Mouse (Mus musculus): Measurements from ENCODE around the gene Cyb5r4. TPM values are rescaled to one million over a fixed set of nuclear protein-coding genes. Genes with fewer than 3 reads are reported as not detected.

Gene Cyb5r4
- total and polyA plus RNA-seq, 2 experiments from 2014 or later, result 23.5 to 33.4 TPM

GRCm38 (mm10) chr9:86980048-86980447 is 41.8 kb upstream of the Cyb5r4 start:
- no peak overlapping the region for H3K9ac ChIP-seq (replicated peaks; ENCODE audit: low read depth, low read length)
- TF ChIP-seq CTCF (IDR thresholded peaks at IDR 0.05; ENCODE audit: low read depth) (no peak), EP300 (IDR thresholded peaks at IDR 0.05; ENCODE audit: low read depth) (no peak)
- ATAC-seq (ENCODE audit: insufficient read depth, low read depth) (no peak), DNase-seq (ENCODE audit: low spot score) (no peak)
- peaks cover 4% of the 10 kb centered on the region; the same call in 1 of the 2 replicates for H3K4me1 ChIP-seq (ENCODE audit: control insufficient read depth, insufficient read depth)
- no peaks in the 10 kb centered on the region for H3K27me3 ChIP-seq (ENCODE audit: control insufficient read depth, insufficient read depth, low read length)
- no peak overlapping the region for H3K4me2 ChIP-seq (ENCODE audit: low read depth, low read length)
- H3K27ac ChIP-seq (ENCODE audit: low read depth), result no peak overlapping the region
- no peaks in the 10 kb centered on the region for H3K36me3 ChIP-seq (replicated peaks; ENCODE audit: control insufficient read depth, insufficient read depth, low read length)
- no peaks in the 10 kb centered on the region for H3K9me3 ChIP-seq (replicated peaks; ENCODE audit: control insufficient read depth, low read length)
- H3K4me3 ChIP-seq (ENCODE audit: low read depth, low read length), result no peak overlapping the region

GRCm38 (mm10) chr9:86980942-86981341 is 40.9 kb upstream of the Cyb5r4 start:
- TF ChIP-seq EP300 (IDR thresholded peaks at IDR 0.05; ENCODE audit: low read depth) (no peak), CTCF (IDR thresholded peaks at IDR 0.05; ENCODE audit: low read depth) (no peak)
- ATAC-seq (ENCODE audit: insufficient read depth, low read depth) (no peak), DNase-seq (ENCODE audit: low spot score) (no peak)
- H3K4me1 ChIP-seq (ENCODE audit: control insufficient read depth, insufficient read depth), result peaks cover 4% of the 10 kb centered on the region; the same call in 1 of the 2 replicates
- no peak overlapping the region for H3K4me2 ChIP-seq (ENCODE audit: low read depth, low read length)
- 66% methylated on average over 2 of the region's 2 CpGs for WGBS
- H3K9ac ChIP-seq (replicated peaks; ENCODE audit: low read depth, low read length), result no peak overlapping the region
- no peaks in the 10 kb centered on the region for H3K36me3 ChIP-seq (replicated peaks; ENCODE audit: control insufficient read depth, insufficient read depth, low read length)
- no peak overlapping the region for H3K4me3 ChIP-seq (ENCODE audit: low read depth, low read length)
- H3K27me3 ChIP-seq (ENCODE audit: control insufficient read depth, insufficient read depth, low read length), result no peaks in the 10 kb centered on the region
- no peak overlapping the region for H3K27ac ChIP-seq (ENCODE audit: low read depth)
- H3K9me3 ChIP-seq (replicated peaks; ENCODE audit: control insufficient read depth, low read length), result no peaks in the 10 kb centered on the region

GRCm38 (mm10) chr9:86981551-86981950 is 40.3 kb upstream of the Cyb5r4 start:
- DNase-seq (ENCODE audit: low spot score) (no peak), ATAC-seq (ENCODE audit: insufficient read depth, low read depth) (no peak)
- Histone ChIP-seq H3K4me1 (ENCODE audit: control insufficient read depth, insufficient read depth) (no peaks in the 10 kb centered on the region), H3K27me3 (ENCODE audit: control insufficient read depth, insufficient read depth, low read length) (no peaks in the 10 kb centered on the region), H3K9me3 (replicated peaks; ENCODE audit: control insufficient read depth, low read length) (no peaks in the 10 kb centered on the region), H3K9ac (replicated peaks; ENCODE audit: low read depth, low read length) (no peak overlapping the region), H3K36me3 (replicated peaks; ENCODE audit: control insufficient read depth, insufficient read depth, low read length) (no peaks in the 10 kb centered on the region), H3K4me2 (ENCODE audit: low read depth, low read length) (no peak overlapping the region), H3K4me3 (ENCODE audit: low read depth, low read length) (no peak overlapping the region), H3K27ac (ENCODE audit: low read depth) (no peak overlapping the region)
- TF ChIP-seq EP300 (IDR thresholded peaks at IDR 0.05; ENCODE audit: low read depth) (no peak), CTCF (IDR thresholded peaks at IDR 0.05; ENCODE audit: low read depth) (no peak)
- WGBS, result 30% methylated on average over 10 of the region's 10 CpGs

GRCm38 (mm10) chr9:86984583-86984982 is 37.2 kb upstream of the Cyb5r4 start:
- no peaks in the 10 kb centered on the region for H3K36me3 ChIP-seq (replicated peaks; ENCODE audit: control insufficient read depth, insufficient read depth, low read length)
- H3K4me1 ChIP-seq (ENCODE audit: control insufficient read depth, insufficient read depth), result no peaks in the 10 kb centered on the region
- H3K27ac ChIP-seq (ENCODE audit: low read depth), result no peak overlapping the region
- no peaks in the 10 kb centered on the region for H3K27me3 ChIP-seq (ENCODE audit: control insufficient read depth, insufficient read depth, low read length)
- H3K4me3 ChIP-seq (ENCODE audit: low read depth, low read length), result no peak overlapping the region
- no peak for TF ChIP-seq CTCF (IDR thresholded peaks at IDR 0.05; ENCODE audit: low read depth)
- TF ChIP-seq EP300 (IDR thresholded peaks at IDR 0.05; ENCODE audit: low read depth), result no peak
- no peak overlapping the region for H3K4me2 ChIP-seq (ENCODE audit: low read depth, low read length)
- H3K9me3 ChIP-seq (replicated peaks; ENCODE audit: control insufficient read depth, low read length), result no peaks in the 10 kb centered on the region
- DNase-seq (ENCODE audit: low spot score) (no peak), ATAC-seq (ENCODE audit: insufficient read depth, low read depth) (no peak)
- WGBS, result 68% methylated on average over 3 of the region's 3 CpGs
- no peak overlapping the region for H3K9ac ChIP-seq (replicated peaks; ENCODE audit: low read depth, low read length)

GRCm38 (mm10) chr9:86985105-86985504 is 36.7 kb upstream of the Cyb5r4 start:
- H3K27ac ChIP-seq (ENCODE audit: low read depth), result no peak overlapping the region
- H3K9ac ChIP-seq (replicated peaks; ENCODE audit: low read depth, low read length), result no peak overlapping the region
- ATAC-seq (ENCODE audit: insufficient read depth, low read depth) (no peak), DNase-seq (ENCODE audit: low spot score) (no peak)
- H3K9me3 ChIP-seq (replicated peaks; ENCODE audit: control insufficient read depth, low read length), result no peaks in the 10 kb centered on the region
- no peaks in the 10 kb centered on the region for H3K27me3 ChIP-seq (ENCODE audit: control insufficient read depth, insufficient read depth, low read length)
- 71% methylated on average over 6 of the region's 6 CpGs for WGBS
- H3K4me1 ChIP-seq (ENCODE audit: control insufficient read depth, insufficient read depth), result no peaks in the 10 kb centered on the region
- H3K4me2 ChIP-seq (ENCODE audit: low read depth, low read length), result no peak overlapping the region
- no peak for TF ChIP-seq EP300 (IDR thresholded peaks at IDR 0.05; ENCODE audit: low read depth)
- TF ChIP-seq CTCF (IDR thresholded peaks at IDR 0.05; ENCODE audit: low read depth), result no peak
- H3K4me3 ChIP-seq (ENCODE audit: low read depth, low read length), result no peak overlapping the region
- no peaks in the 10 kb centered on the region for H3K36me3 ChIP-seq (replicated peaks; ENCODE audit: control insufficient read depth, insufficient read depth, low read length)

- H3K9ac ChIP-seq (replicated peaks; ENCODE audit: low read depth, low read length), result no peak overlapping the region
- no peaks in the 10 kb centered on the region for H3K9me3 ChIP-seq (replicated peaks; ENCODE audit: control insufficient read depth, low read length)
- TF ChIP-seq CTCF (IDR thresholded peaks at IDR 0.05; ENCODE audit: low read depth) (no peak), EP300 (IDR thresholded peaks at IDR 0.05; ENCODE audit: low read depth) (no peak)
- H3K27ac ChIP-seq (ENCODE audit: low read depth), result no peak overlapping the region
- H3K4me2 ChIP-seq (ENCODE audit: low read depth, low read length), result no peak overlapping the region
- WGBS, result 67% methylated on average over 7 of the region's 7 CpGs
- H3K36me3 ChIP-seq (replicated peaks; ENCODE audit: control insufficient read depth, insufficient read depth, low read length), result no peaks in the 10 kb centered on the region
- no peaks in the 10 kb centered on the region for H3K27me3 ChIP-seq (ENCODE audit: control insufficient read depth, insufficient read depth, low read length)
- H3K4me3 ChIP-seq (ENCODE audit: low read depth, low read length), result no peak overlapping the region
- ATAC-seq (ENCODE audit: insufficient read depth, low read depth), result no peak
- DNase-seq (ENCODE audit: low spot score), result no peak
- H3K4me1 ChIP-seq (ENCODE audit: control insufficient read depth, insufficient read depth), result no peaks in the 10 kb centered on the region
These were observed 35.0 kb upstream of the Cyb5r4 start for GRCm38 (mm10) chr9:86986703-86987296.

All from heart, postnatal 0 days (tissue).